Mouse (Mus musculus): ENCODE data around the gene Tcf20.
"Not testable (repeated sequence)": the region's sequence is repeated elsewhere in the genome, so short reads cannot be mapped to it uniquely, and the experiment has no call there.

Tcf20 gene

DNA sequence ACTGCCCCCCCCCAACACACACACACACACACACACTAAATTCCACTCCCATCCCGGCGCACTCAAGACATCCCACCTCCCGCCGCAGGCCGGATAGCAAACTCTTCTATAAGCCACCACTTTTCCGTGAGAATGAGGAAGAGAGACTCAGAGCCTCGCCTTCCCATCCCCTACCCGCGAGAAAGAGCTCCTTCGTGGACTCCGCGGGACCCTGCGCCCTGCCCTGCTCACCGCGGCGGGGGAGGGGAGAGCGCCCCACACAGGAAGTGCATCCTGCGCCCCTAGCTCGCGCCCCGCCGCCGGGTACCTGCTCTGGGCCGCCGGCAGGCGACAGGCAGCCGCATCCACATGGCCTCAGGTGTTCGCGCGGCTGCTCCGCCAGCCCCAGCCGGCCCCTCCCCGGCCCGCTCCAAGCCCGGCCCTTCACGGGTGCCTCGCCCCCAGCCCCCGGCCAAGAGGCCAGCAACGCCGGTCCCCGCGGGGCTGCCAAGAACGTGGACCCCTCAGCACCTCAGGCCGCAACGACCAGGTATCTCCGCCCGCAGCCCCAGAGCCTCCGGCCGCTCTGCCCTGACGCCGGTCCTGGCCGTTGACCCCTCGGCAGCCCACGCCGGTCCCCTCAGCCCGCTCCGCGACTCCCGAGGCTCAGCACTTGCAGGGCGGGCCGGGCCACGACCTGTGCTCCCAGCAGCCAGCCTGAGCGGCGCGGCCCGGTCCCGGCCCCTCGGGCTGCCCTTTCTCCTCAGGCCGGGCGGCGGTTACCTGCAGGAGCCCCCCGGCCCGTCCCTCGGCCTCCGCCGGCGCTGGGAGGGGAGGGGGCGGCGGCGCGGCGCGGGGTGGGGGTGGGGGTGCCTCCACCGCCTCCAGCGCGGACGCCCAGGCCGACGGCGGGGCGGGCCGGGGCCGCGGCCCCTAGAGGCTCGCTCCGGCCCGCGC lies 88.7 kb downstream of the Tcf20 start:
- peak; percentile 65 for DNase-seq (ENCODE audit: low spot score)

- no peak for DNase-seq (ENCODE audit: low spot score)
These were observed 89.4 kb downstream of the Tcf20 start for GRCm38 (mm10) chr15:82898141-82898739.

DNA sequence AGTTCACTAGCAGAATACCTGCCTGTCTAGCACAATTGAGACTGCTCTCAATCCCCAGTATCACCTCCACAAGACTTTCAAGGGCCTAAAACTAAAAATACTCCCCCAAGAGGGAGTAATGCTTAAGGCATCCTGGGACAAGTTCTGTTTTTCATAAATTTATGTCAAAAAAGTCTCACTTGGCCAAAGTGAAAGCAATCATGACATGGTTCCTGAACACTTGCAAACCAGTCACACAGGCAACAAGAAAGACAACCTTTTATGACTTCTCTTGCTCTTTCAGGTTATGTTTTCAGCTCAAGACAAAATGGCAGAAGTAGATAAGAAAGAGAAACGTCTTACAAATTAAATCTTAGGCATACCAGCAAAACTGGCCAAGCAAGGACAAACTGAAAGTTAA lies 91.3 kb downstream of the Tcf20 start:
- DNase-seq (ENCODE audit: low spot score) = no peak

- no peak for DNase-seq (ENCODE audit: low spot score)
These were observed 97.2 kb downstream of the Tcf20 start for GRCm38 (mm10) chr15:82890470-82890869.

DNA sequence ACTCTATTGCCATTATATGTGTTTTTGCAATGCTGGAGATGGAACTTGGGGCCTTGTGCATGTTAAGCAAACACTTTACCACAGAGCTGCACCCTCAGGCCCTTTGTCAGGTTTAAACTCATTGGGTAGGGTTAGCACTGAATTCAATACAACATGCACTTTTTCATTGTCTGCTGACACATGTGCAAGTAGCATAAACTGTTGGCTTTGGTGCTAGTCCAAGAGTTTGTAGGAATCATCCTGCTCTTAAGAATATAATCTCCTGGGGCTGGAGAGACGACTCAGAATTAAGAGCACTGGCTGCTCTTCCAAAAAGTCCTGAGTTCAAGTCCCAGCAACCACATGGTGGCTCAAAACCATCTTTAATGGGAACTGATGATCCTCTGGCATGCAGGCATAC lies 98.2 kb downstream of the Tcf20 start:
- no peak for DNase-seq (ENCODE audit: low spot score)

GRCm38 (mm10) chr15:82888466-82888865 lies 99.2 kb downstream of the Tcf20 start:
- no peak for DNase-seq (ENCODE audit: low spot score)

DNA sequence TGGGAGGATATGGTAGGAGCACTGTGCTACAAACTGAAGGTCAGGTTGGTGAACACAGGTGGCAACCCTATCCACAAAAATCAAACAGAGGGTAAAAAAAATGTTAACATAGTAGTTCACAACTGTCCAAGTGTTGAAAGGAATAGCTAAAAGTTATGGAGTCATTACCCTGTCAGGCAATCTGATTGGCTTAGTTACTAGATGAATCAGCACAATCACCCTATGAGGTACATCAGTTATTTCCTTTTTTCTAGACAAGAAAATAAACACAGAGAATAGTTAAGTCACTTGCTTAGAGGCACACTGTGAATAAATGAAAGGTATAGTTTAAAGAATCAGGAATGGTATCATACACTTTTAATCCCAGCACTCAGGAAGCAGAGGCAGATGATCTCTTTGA lies 110.4 kb downstream of the Tcf20 start:
- DNase-seq (ENCODE audit: low spot score) = no peak

DNA sequence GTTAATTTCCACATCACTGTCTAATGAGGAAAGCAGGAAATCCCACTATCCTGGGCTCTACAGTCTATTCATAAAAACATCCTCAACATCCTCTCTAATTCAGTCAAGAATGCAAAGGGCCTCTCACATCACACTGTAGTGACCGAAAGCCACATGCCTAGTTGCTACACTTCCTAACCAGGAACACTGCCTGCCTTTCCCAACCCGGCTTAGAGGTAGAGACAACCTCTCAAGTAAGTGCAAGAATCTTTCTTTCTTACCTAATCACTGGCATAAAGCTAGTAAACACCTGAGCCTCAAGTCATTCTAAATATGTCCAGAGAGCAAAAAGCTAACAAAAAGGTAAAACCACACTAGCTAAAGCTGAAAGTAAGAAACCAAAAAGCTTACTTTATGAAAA lies 110.8 kb downstream of the Tcf20 start:
- no peak for DNase-seq (ENCODE audit: low spot score)

DNA sequence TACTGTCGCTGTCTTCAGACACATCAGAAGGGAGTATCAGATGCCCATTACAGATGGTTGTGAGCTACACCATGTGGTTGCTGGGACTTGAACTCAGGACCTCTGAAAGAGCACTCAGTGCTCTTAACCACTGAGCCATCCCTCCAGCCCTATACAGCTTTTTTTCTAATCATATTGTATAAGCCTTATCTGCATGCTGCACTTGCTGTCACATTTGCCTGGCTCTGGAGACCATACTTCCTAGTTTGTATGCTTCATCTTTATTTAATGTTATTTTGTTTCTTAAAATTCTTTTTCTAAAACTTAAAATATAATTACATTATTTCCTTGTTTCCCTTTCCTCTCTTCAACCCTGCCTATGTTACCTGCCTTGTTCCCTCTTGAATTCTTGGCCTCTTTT lies 115.6 kb downstream of the Tcf20 start:
- no peak for DNase-seq (ENCODE audit: low spot score)

GRCm38 (mm10) chr15:82866286-82866685 lies 121.4 kb downstream of the Tcf20 start:
- DNase-seq (ENCODE audit: low spot score) = not testable (repeated sequence)

DNA sequence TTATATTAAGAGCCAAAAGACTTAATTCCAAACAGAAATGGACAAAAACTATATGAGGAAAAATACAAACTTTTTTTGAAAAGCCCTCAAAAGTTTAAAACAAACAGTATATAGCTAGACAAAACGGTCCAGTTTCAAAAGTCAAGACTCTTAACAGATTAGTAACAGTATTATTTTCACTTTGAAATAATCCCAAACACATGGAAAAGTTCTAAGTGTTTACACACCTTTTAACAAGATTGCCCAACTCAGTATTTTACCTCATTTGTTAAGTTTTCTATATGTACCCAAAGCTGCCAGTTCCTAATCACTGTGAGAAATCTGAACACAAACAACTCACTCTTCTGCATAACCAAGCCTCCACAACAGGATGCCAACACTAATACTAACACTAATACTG lies 124.0 kb downstream of the Tcf20 start:
- no peak for DNase-seq (ENCODE audit: low spot score)

DNA sequence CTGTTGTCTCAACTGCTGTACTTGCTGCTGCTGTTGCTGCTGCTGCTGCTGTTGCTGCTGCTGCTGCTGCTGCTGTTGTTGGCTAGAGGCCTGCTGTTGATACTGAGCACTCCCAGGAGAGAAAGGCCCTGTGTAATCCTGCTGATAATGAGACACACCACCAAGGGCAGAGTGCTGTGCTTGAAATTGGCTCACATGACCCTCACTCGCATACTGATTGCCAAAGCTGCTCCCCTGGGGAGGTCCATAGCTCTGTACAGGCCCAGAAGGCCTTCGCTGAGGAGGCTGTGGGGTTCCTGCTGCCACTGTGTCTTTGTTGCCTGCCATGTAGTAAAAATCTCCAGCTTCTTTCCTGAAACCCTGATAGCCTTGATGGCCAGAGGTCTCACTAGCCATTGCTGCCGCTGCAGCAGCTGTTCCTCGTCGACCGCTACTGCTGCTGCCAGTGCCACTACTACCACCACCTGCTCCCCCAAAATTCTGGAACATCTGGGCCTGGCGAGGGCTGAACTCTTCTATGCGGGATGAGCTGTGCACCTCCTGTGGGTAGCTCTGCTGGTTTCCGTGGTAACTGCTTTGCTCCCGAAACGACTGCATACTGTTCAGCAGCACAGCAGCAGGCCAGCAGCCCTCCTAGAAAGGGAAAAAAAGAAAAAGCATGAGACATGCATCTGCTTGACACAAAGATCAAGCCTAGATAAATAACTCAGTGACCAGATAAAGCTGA lies 130.9 kb downstream of the Tcf20 start:
- no peak for DNase-seq (ENCODE audit: low spot score)

GRCm38 (mm10) chr15:82856065-82856464 lies 131.6 kb downstream of the Tcf20 start:
- DNase-seq (ENCODE audit: low spot score) = no peak

GRCm38 (mm10) chr15:82839146-82839545 lies 148.5 kb downstream of the Tcf20 start:
- no peak for DNase-seq (ENCODE audit: low spot score)

GRCm38 (mm10) chr15:82829917-82830316 lies 157.8 kb downstream of the Tcf20 start:
- DNase-seq (ENCODE audit: low spot score) = no peak

DNA sequence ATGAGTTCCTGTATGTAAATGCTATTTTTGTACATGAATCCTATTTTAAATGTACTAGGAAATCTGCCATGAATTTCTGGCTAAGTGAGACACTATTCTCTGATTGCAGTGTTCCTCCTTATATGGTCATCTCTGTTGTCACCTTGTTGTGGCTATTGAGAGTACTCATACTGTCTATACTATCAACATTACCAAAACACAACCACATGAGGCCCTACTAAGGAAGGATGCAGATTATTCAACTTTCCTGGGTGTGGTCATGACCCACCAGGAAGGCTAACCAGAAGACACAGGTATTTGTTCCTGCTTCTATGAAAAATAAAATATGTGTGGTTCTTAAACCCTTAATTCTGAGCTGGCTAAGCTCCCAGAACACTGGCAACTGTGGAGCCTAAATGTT lies 161.8 kb downstream of the Tcf20 start:
- DNase-seq (ENCODE audit: low spot score) = no peak

DNA sequence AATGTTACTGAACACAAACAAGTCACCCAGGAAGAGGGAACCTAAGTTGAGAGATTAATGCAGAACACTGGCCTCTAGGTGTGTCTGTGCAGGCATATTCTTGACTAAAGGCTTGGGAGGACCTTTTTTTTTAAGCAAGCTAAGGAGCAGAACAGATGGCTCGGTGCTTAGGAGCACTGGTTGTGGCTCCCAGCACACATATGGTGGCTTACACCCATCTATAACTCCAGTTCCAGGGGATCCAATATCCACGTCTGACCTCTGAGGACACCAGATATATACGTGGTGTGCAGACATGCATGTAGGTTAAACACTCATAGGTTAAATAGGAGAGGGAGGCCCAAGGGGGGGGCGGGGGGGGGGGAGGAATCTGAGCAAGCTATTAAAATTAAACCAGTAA lies 165.3 kb downstream of the Tcf20 start:
- no peak for DNase-seq (ENCODE audit: low spot score)

DNA sequence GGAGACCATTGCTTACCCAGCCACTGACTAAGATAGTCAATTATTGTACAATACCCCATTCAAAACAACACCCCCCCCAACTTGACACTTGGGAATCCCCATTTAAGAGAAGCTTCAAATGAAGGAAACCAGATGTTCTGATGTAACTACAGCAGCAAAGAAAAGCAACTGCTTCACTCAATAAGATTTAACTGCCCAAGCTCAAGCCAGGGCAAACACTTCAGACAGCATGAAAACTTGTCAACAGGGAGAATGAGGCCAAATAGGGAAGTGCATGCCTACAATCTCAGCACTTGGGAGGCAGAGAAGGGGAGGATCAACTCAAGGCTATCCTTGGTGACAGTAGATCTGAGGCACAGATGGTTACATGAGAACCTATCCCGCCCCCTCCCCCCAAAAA lies 166.0 kb downstream of the Tcf20 start:
- DNase-seq (ENCODE audit: low spot score) = no peak

GRCm38 (mm10) chr15:82815296-82815695 lies 172.4 kb downstream of the Tcf20 start:
- DNase-seq (ENCODE audit: low spot score) = no peak

DNA sequence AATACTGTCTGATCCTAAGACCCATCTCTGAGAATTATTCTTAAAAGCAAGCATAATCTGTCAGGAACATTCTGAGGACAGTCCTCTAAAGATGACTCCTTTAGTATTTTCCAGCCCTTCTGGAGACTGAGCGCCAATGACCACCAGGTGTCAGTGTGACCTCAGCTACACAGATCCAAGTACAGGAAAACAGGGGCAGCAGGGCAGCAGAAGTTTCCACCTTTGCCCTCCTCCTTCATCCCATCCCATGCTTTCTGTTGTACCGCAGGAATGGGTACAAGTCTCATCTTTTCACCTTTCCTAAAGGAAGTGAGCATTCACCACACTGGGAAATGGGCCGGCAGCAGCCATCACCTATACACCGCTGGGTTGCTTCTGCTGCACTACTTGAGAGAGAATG lies 172.9 kb downstream of the Tcf20 start:
- DNase-seq (ENCODE audit: low spot score) = peak; percentile 32

DNA sequence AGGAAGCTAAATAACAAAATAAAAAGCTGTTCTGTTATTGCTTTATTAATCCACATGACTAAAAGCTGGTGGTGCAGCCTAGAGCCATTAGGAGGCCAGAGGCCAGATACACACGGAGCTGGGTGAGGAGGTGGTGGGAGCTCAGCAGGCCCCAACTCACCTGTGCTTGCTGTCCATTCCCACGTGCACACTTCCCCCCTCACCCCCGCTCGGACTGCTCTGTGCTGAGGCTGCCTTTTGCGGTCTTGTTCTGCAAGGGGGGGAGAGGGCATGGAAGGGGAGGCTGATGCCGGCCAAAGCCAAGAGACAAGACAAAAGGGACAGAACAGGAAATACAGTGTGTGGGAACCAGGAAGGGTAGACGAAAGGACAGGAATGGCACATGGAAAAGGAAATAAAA lies 173.4 kb downstream of the Tcf20 start:
- no peak for DNase-seq (ENCODE audit: low spot score)

- no peak for DNase-seq (ENCODE audit: low spot score)
These were observed 177.1 kb downstream of the Tcf20 start for GRCm38 (mm10) chr15:82810556-82810955.

DNA sequence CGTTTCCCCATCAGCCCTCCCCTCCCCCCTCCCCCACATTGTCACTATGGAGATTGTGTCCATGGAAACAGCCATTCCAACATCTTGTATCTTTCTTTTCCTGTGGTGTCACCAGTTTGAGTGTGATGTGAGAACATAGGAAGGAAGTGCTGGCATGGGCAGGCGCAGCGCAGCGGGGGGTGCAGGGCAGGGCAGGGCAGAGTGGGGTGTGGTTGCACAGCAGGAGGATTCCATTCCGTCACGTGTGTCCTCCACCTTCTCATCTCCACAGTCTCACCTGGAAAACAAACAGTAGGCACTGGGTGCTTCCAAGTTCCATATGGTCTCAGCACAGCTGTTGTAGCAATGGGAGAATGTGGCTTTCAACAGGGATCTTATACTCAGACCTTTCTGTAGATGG lies 178.2 kb downstream of the Tcf20 start:
- DNase-seq (ENCODE audit: low spot score) = no peak
